Mouse (Mus musculus): ENCODE results near the gene B230217C12Rik.

The B230217C12Rik gene

DNA sequence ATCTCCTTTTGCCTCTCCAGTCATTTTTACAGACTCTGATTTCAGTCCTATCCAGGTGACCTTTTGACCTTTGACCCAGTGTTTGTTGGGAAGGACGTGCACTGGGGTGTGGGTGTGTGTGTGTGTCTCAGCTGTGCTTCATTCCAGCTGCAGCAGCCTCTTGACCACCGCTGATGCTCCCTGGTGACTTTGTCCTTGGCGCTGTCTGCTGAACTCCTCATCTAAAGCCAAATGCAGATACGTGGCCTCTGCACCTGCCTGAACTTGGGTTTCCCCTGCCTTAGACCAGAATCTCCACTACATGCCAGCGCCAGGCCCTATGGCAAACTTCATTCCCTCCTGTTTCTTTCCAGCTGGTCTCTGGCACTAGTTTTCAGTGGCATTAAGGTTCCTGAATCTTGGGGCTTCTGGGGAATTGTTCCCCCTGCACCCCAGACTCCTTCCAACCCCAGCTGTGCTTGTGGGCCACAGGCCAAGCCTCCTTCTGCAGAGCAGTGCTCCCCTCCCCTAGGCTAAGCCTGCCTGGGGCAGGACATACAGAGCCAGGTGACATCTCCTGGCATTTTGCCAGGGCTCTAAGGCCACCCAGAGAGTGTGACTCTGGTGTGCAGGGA, 31.9 kb upstream of the B230217C12Rik start:
- no peak for DNase-seq (ENCODE audit: low read depth in 1 of 2, low spot score in 2 of 2)

DNA sequence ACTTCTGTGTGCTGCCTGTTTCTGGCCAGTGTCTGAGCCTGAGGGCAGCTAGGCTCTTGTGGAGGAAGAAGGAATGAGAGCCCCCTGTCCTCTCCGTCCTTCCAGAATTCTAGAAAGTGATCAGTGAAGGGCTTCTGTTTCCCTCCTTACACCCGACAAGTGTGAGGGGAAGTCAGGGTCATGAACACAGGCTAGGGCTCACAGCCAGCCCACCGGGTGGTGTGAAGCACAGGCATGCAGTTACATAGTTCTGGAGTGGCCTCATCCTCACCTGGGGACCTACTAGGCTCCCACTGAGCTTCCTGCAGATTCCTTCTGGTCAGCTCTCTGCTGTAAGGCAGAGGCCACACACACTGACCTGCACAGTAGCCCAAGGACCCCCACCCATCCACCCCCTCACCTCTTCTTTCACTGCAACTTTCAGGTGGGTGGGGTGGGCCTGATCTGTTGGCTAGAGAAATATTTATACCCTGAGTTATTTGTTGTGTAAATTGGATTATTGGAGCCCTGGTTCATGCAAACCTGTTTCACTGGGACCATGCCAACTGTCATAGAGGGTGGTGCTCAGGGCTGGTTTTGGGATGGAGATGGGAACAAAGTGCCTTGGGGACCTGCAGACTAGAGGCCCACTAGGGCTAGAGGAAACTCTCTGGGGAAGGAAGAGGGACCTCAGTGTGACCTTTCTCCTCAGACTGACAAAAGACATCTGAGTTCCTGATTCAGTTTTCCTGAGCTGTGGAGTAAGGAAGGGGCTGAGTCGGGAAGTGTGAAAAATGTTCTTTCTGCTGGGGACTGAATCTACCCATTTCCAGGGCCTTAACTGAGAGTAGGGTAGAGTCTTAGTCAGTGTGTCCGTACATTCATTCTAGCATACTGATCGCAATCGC, 31.1 kb upstream of the B230217C12Rik start:
- no peak for DNase-seq (ENCODE audit: low read depth in 1 of 2, low spot score in 2 of 2)

DNA sequence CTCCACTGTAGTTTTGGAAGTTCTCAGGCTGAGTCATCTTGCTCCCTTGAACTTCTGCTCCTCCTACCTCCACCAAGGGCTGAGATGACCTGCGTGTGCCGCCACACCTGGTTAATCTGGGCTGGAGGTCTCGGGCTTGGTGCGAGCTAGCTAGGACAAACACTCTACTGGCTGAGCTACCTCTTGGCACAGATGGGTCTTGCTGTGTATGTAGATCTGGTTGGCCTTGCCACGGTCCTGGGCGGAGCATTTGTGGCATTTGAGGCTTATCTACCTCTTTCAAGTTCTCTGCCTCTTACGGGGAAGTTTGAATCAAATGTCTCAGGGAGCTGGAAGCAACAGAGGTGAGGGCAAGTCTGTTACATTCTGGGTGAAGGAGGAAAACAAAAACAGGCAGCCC, 30.2 kb upstream of the B230217C12Rik start:
- DNase-seq (ENCODE audit: low read depth in 1 of 2, low spot score in 2 of 2), result no peak

DNA sequence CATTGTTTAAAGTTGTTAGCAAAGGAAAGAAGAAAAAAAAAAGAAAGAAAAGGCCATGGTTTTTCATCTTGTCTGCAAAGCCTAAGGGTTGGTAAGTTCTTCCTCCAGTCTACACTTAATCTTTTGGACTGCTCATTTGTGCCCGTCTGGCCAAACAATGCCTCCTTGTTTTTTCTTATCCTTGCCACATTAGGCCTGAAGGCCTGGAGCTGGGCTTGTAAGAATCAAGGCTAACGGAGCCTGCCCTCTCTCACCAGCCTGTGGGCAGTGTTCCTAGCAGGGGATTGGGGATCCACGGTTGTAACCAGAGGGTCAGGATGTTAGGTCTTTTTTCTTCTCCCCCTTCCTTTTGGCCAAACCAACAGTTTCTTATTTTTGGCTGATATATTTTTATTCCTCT, 29.6 kb upstream of the B230217C12Rik start:
- no peak for DNase-seq (ENCODE audit: low read depth in 1 of 2, low spot score in 2 of 2)

DNA sequence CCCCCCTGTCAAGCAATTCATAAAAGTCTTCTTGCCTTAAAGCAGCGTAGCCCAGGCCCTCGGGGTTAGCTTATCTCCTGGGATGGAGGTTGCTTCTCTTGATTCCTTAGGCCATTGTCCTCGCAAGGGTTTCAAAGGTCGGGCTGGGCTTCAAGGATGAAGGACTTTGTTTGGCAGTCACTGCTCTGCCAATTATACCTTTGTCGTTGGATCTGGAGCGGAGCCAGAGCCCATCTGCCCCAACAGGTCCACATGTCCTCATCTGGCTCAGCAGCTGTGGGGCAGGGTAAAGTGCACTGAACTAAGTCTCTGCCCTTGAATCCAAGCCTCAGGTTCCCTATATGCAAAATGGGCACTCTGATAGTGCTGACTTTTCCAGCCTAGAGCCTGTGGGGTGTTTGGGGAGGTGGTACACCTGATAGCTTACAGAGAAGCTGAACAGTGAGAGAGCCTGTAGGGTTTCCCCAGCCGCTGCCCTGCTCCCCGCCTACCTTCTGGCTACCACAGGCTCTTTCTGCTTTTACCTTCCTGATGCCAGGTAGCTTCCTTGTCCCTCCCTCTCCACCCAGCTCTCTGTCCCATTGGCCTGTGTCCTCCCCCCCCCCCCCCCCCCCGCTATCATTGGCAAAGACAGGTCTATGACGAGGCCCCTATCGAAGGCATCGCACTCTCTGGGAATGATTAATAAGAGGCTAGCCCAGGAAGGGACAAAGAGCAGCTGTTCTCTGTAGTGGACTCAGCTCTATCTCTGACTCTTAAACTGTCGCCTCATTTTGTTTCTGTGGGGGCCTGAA, 28.8 kb upstream of the B230217C12Rik start:
- no peak for DNase-seq (ENCODE audit: low read depth in 1 of 2, low spot score in 2 of 2)

DNA sequence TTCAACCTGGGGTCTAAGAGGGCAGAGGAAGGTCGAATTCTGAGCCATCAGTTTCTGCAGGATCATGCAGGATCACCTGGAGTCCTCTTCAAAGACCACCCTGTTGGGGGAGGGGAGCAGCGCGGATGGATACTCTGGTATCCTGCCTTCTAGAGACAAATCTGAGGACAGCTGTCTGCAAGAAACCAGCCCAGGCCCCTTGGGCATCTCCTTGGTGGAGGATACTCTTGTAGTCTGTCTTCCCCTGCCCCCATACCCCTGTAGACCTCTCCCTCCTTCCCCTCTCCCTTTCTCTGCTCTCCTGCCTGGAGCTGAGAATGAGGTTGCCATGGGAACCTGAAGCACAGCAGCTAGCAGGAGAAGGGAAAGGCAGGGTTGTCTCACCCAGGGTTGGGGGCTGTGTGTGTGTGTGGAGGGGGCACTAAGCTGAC, 28.1 kb upstream of the B230217C12Rik start:
- no peak for DNase-seq (ENCODE audit: low read depth in 1 of 2, low spot score in 2 of 2)

DNA sequence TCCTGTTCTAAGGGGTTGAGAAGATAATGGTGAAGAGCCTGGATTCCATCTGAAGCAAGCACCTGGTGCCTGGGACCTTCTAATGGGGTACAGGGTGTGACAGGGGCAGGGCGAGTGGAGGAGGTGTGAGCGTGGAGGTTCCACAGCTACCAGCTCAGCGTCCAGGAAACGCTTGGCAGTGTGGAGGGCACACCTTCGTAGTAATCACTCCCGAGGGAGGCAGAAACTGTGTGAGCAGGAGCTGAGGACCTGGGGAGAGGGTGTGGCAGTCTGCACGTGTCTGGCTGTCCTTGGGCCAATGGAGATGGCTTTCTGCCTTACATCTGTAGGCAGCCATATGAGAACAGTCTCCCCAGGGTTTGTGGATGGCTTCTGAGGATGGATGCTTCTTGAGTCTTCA, 27.5 kb upstream of the B230217C12Rik start:
- no peak for DNase-seq (ENCODE audit: low read depth in 1 of 2, low spot score in 2 of 2)

DNA sequence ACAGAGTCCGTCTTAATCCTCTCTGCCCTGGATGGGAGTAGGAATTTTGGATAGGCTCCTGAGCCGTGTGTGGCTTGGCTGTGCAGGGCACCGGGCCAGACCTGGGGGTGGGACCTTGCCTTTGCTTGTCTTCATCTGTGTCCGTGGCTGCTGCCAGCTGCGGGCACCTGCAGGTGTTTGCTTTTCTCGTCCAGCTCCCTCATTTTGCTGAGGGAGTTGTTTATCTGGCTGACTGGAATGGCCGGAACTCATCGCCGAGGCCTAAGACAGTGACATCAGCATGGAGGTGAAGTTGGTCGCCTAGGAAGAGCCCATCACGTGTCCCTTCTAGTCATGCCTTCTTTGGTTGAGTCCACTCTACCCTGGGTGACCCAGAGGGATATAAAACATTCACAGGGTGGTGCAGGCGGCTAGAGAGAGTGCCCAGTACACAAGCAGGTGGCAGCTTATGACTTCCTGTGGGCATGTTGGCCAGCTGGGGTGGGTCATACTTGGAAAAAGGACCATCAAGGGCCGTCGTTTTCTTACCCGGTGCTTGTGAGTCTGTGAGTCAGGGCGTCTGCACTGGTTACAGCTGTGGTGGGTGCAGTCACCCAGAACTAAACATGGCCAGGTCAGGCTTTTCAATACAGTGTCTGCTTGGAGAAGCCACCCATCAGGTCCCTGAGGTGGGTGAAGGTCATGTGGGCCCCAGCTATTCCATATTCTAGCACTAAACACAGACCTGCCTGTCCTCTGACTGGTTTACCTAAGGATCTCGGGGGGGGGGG, 26.6 kb upstream of the B230217C12Rik start:
- no peak for DNase-seq (ENCODE audit: low read depth in 1 of 2, low spot score in 2 of 2)

DNA sequence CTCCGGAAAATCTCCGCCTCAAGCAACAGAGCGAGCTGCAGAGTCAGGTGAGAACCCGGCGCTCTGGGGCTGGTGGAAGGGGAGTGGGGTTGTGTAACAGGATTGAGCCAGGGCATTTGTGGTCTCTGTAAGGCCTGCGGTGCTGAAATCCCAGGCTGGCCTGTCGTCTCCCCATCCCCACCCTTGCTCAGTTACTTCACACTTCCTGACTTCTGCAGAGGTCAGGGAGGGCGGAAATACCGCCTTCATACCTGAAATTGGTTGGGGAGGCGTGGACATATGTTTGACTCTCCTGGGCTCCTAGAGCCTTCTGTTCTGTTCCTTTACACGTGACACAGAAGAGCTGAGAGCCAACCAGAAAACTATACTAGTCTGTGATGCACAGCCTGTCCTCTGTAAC, 24.8 kb upstream of the B230217C12Rik start:
- no peak for DNase-seq (ENCODE audit: low read depth in 1 of 2, low spot score in 2 of 2)

DNA sequence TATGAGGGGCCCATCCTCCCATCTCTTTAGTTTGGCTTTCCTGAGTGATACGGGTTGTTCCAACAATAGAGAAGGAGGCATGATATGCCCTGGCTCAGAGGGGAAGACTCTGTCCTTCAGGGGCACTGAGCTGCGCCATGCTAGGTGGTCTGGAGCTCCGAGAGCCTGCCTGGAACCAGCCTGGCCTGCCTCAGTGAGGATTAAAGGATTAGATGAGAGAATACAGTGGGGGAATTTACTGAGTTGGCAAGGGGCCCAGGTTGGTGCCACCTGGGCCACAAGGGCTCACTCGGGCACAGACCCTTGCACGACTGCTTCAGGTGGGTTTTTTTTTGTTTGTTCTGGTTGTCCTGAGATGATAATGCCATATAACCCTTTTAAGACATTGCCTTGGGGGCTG, 24.4 kb upstream of the B230217C12Rik start:
- DNase-seq (ENCODE audit: low read depth in 1 of 2, low spot score in 2 of 2), result no peak

DNA sequence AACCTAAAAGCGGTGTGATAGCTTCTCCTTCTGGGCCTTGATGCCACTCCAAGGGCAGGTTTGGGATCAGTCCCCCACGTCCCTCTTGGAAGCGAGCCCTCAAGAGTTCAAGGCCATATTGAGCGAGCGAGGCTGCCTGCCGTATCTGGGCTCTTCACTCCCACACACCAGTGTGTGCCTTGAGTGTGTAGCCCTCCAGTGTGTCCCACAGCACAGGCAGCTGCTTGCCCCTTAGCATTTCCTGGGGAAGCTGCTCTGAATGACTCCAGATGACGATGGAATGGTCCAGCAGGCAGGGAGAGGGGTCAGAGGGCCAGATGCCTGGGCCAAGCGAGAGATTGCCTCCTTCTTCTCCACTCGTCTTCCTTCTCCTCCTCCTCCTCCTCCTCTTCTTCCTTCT, 23.7 kb upstream of the B230217C12Rik start:
- no peak for DNase-seq (ENCODE audit: low read depth in 1 of 2, low spot score in 2 of 2)

DNA sequence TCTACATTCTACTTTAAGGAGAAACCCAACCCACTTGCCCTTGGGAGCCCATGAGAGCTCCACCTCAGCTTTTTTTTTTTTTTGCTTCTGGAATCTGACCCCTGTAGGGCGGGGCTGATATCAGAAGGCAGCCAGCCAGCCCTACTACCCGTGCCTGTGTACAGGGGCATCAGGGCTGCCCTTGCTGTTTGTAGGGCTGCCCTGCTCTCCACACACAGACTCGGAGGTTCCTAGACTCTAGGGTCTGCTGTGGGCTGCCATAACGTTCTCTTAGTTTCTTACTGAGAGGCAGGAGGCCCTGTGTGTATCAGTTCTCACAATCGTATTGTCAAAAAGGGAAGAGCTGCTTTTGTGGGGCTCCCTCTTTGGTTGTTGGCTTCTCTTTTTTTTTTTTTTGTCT, 23.2 kb upstream of the B230217C12Rik start:
- DNase-seq (ENCODE audit: low read depth in 1 of 2, low spot score in 2 of 2), result no peak

DNA sequence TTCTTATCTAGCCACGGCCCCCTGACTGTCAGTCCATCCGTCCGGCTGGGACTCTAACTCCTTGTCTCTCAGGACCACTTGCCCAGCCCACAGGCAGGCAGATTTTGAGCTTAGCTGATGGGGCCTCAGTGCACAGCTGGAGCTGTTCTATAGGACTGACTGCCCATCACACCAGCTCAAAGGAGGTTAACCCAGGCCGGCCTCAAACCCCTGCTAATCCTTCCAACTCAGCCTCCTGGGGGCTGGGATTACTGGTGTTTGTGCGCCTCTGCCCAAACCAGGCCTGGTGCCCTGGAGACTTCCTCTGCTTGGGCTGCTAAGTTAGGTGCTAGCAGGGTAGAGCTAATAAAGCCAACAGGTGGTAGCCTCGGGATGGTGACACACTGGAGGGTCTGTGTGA, 22.6 kb upstream of the B230217C12Rik start:
- no peak for DNase-seq (ENCODE audit: low read depth in 1 of 2, low spot score in 2 of 2)

DNA sequence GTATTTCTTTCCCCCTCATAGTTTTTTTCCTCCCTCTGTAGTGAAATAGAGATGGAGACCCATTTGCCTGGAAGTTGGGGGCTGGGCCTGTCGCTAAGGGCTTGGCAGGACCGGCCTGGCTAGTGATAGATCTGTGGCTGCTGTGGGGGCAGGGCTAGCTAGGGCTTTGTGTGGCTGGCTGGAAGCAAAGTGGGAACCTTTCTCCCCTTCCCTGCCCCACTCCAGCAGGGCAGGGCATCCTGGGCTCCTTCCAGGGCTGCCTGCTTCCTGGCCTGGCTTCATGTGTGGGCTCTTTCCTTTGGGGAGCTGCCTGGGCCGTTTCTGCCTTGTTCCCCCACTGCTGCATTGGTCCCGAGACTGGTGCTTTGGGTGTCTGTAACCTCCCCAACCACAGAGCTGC, 22.0 kb upstream of the B230217C12Rik start:
- DNase-seq (ENCODE audit: low read depth in 1 of 2, low spot score in 2 of 2), result no peak

DNA sequence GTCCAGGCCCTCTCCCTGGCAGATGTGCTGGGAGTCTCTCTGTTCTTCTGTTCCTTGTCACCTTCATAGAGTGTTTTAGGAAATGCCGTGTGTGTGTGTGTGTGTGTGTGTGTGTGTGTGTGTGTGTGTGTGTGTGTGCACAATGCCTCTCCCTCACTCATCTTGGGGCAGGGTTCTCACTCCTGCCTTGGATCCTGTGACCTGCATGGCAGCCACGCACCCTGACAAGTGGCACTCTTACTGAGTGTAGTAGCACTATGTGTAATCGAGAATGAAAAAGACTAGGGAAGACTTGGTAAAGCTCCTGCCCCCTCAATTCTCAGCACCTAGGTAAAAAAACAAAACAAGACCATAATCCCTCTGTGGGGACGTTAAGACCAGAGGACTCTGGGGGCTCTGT, 21.5 kb upstream of the B230217C12Rik start:
- DNase-seq (ENCODE audit: low read depth in 1 of 2, low spot score in 2 of 2), result no peak

DNA sequence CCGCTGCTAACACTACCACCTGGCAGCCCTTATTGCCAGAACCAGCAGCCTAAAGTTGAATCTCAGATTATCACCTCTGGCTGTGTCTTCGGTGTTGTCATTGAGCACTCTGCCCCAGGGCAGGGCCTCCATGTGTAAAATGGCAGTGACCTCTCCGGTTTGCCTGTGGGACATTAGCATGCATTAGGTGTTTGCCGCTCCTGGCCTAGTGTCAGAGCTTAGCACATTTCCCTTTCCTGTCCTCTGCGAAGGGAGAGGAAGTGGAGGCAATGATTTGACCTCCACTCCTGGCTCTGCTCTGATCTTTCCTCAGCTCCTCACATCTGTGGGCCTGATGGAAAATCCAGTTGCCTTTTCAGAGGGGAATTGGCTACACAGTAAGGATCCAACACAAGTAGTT, 20.7 kb upstream of the B230217C12Rik start:
- DNase-seq (ENCODE audit: low read depth in 1 of 2, low spot score in 2 of 2), result no peak

DNA sequence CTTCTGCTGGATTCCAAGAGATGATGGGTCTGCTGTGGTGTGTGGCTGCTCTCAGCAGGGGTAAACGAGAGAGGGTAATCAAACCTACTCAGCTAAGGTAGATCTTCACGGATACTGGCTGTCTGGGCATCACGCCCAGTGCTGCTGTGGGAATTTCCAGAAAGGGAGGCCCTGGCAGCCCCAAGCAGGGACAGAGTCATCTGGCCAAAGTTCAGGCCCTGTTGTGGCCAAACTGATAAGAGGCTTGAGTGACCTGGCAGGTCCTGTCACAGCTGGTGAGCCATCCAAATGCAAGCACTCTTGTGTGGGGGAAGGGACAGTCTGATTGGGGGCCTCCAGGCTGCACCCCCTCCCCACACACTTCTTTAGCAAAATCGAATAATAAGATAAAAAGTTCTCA, 19.7 kb upstream of the B230217C12Rik start:
- no peak for DNase-seq (ENCODE audit: low read depth in 1 of 2, low spot score in 2 of 2)

DNA sequence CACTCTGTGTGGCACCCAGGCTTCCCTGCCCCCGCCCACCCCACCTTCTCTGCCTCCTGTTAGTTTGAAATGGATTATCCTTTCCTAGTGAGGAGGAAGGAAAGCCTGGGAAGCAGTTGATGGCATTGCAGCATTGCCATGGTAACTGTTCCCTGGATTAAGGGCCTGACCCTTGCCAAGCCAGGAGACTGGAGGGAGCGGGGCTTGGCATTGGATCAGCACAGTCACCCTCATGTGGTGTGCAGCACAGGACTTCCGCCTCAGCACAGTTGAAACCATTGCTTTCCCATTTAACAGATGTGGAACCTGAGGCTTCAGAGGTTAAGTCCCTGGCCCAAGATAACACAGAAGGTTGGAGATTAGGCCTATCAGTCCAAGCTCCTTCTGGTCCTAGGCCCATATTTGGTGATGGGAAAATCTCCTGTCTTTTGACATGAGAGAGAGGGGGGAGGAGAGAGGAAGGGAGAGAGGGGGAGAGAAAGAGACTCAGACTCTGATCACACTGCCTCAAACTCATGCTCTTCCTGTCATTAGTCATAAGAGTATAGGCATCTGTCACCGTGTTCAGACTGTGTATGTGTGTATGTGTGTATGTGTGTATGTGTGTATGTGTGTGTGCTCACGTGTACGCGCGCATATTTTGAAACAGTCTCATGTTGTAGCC, 19.0 kb upstream of the B230217C12Rik start:
- DNase-seq (ENCODE audit: low read depth in 1 of 2, low spot score in 2 of 2), result no peak

DNA sequence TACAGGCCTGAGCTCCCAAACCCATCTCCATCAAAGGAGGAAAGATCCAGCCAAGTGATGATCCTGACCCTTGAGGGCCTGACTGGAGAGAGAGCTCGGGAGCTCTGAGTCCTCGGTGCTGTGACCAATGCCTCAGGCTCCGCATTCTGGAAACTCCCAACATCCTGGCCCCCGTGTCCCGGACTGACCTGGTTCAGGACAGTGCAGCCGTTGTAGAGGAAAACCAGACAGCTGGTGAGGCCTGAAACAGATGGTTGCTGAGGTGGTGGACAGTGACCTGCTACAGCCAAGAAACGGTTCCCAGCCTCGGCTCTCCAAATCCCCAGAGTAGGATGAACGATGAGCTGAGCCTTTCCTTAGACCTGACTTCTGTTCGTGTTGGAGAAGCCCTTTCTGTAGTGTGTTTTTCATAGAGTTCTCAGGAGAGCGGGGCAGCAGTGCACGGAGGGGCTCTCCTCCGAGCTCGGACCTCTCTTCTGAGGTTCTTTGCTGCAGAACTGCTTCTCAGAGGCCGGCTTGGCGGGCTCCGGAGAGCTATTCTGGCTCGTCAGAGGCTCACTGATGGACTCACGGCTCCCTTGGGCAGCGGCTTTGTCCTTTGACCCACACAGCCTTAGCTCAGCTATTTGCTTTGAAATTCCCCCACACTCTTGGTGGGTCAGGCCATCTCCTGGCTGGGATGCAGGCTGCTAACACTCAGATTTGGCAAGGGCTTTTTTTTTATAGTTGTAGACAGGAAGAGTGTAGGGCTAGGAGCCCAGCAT, 17.6 kb upstream of the B230217C12Rik start:
- no peak for DNase-seq (ENCODE audit: low read depth in 1 of 2, low spot score in 2 of 2)

DNA sequence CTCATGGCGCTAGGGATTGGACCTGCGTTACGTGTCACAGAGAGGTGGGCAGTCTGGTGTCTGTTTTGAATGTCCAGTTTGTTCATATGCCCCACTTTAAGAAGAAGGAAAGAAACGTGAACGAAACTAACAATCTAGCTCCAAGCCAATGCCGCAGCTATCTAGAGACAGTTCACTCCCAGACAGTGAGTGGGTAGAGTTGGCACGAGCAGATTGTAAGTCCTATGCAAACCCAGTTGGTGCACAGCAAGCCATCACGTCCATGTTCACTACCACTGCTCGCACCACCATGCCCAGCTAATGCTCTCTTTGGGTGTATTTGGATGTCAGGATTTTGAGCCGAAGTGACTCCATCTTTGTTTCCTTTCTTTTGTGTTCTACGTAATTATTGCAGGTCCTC, 16.4 kb upstream of the B230217C12Rik start:
- no peak for DNase-seq (ENCODE audit: low read depth in 1 of 2, low spot score in 2 of 2)

Data from monocyte, adult 2 months (primary cell).